Mouse (Mus musculus) adrenal gland, postnatal 10 days (tissue): Measurements from ENCODE around the gene Zfp324. TPM values are rescaled to one million over a fixed set of nuclear protein-coding genes. Genes with fewer than 3 reads are reported as not detected.

Experiments
- DNase-seq: peaks from one replicate; pipeline ENCODE4 v3.0.0; 2021; ENCODE audit warnings: mixed read lengths
- total RNA-seq, 2 experiments: library from RNA; stranded (reverse); gene quantifications; 2 replicates each; pipeline ENCODE4 v1.2.3; 2021

Zfp324 gene
- total RNA-seq, 2 experiments from 2014 or later: 7.3 to 10.6 TPM

DNA sequence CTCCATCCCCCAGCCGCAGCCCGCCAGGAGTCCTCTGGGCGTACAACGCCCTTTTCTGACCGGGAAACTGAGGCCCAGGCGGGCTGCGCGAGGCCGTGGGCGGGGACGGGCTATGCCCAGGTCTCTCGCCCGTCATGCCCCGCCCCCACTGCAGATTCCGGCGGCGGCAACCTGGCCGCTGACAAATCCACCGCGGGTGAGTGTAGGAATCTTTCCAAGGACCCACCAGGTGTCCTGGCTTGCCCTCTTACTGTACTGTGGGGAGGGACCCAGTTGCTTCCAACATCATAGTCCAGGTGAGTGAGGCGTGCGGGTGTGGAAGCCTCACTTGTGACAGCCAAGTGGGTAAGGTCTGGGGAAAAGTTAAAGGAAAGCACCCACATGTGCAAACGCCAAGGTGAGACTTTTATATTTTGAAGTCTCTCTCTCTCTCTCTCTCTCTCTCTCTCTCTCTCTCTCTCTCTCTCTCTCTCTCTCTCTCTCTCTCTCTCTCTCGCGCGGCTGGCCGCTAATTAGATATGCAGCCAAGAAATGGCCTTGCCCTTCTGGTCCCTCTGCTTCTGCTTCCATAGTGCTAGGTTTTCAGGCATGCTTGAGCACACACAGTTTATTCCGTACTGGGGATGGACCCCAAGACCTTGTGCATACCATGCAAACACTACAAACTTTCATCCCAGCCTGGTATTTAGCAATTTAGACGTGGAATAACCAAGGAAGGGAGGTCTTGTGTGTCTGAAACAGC, 637 bp downstream of the Zfp324 start:
- DNase-seq: peak; percentile 79

GRCm38 (mm10) chr7:12970906-12971305, 5.3 kb downstream of the Zfp324 start:
- no peak for DNase-seq

DNA sequence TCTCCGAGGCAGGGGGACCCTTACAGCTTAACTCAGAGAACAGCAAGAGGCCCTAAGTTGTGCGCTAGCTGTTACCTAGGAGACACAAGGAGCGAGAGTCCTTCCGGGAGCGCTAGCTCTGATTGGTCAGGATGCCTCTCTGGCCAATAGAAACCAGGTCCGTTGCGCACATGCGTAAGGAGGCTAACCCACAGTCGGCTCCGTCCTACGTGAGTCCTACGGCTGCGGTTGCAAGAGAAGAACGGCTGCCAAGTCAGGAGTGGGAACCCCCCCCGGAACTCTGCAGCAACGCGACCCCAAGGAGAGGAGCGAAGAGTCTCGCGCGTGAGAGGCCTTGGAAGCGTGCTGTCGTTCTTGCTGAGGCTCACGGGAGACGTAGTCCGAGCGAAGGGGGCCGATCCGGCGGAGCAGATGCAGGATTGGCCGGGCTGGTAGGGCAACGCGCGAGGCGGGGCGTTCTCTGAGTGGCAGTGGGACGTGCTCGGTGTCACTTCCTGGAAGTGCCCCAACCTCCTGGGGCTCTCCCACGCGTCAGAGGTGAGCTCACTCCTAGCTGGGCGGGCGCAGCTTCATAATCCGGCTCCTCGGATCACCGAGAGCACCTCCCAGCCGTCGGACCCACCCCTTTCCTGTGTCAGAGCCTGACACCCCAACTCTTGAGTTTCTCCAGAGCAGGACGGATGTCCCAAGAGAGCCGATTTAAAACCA, 12.2 kb downstream of the Zfp324 start, which contains the start of gene Zfp446:
Gene Zfp446 (plus strand): TSS at position 167 of the 708 bp plus-strand sequence.
- DNase-seq: peak; percentile 98

- no peak for DNase-seq
These were observed 13.5 kb downstream of the Zfp324 start for GRCm38 (mm10) chr7:12978931-12979722.

DNA sequence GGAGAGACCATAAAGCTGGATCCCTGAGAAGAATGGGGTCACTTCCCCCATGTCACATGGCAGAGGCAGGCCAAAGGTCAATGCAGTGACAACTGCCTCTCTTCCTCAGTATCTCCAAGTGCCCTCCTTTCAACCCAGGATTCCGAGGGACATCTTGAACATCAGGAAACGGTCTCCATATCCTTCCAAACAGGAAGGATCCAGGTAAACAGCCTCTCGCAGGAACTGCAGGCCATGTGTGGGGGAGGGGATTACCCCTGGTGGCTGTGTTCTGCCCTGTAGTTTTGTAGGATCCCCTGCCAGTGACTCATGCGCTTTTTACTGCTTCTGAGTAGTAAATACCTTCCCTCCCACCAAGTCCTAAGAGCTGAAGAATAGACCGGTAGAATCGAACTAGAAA, 14.1 kb downstream of the Zfp324 start:
- DNase-seq: no peak

DNA sequence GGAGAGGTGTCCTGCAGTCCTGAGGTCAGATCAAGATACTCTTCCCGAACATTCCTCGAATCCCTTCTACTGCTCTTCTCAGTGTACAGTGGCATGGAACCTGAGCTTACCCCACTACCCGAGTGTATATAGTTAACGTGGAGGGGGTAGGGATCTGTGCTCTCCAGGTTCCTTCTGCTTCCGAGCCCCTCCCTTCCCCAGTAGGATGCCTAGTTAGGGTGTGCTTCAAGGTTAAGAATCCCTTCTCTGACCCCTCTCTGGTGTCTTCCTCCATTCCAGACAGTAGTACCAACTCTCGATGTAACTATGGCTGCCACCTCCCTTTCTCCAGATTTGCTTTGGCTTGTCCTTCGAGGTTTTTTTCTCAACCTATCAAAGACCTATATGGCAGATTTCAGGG, 14.7 kb downstream of the Zfp324 start:
- DNase-seq: no peak

GRCm38 (mm10) chr7:12985724-12986123, 20.1 kb downstream of the Zfp324 start:
- DNase-seq: no peak

- DNase-seq: no peak
These were observed 21.3 kb downstream of the Zfp324 start for GRCm38 (mm10) chr7:12986906-12987305.

- DNase-seq: no peak
These were observed 22.0 kb downstream of the Zfp324 start for GRCm38 (mm10) chr7:12987409-12988189.

DNA sequence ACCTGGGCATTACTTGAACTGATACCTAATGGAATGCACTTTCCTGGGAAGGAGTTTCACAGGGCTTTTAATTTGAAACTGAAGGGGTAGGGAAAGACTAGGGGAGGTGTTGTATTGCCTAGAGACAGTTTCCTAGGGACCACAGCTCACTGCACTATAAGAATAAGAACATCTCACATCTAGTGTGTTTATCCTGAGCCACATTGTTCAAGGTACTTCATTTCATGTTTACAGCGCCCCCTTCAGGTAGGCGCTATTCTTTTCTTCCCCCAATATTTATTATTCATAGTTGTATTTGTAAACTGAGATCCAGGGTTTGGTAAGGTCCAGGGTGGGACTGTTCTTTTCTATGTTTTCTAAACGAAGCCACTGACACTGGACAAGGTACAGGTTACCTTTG, 26.6 kb downstream of the Zfp324 start:
- peak; percentile 58 for DNase-seq

DNA sequence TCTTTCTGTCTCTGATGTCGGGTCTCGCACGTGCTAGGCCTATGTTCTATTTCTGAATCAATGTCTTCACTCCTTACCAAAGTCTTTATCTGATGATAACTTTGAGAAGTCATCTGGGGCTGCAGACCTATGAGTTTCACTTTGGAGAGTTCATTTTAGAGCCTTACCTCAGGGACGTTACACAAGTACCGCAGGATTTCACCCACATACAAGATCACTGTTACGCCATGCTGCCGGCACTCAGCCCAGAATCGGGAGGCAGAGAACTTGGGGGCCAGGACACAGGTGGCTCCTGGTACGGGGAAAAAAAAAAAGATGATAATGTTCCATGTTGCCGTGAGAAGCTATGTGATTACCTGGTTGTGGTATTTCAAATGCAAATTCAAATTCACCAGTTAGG, 27.5 kb downstream of the Zfp324 start:
- DNase-seq: no peak

DNA sequence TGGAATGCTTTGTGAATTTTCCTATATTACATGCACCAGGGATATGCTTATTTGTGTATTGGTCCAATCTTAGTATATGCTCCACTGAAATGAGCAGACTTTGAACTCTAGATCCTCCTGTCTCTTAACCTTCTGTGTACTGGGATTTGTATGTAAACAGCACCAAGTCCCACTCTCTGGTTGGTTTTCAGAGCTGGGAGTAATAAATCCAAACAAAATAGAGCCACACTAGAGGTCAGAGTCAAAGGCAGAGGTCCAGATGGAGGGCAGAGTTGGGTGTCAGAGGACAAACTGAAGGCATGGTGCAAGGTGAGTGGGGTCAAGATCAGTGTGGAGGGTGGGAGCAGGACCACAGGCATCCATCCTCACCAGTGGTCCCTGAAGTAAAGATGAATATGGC, 30.2 kb downstream of the Zfp324 start:
- DNase-seq: no peak

DNA sequence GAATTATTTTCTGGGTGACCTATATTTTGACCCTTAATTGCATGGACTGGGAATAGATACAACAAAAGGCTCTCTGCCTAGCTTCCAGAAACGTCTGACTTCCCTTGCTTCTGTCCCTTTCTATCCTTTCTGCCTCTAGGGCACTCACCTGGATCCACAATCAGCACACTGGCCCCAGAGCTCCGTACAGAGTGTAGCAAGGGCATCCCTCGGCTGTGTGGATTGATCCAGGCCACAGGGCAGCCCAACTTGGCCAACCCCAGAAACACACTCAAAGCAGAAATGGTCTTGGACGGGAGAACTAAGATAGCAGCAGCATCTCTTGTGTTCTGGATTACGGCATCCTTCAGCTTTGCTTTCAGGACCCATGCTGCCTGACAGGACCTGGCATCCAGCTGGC, 31.6 kb downstream of the Zfp324 start:
- DNase-seq: no peak

DNA sequence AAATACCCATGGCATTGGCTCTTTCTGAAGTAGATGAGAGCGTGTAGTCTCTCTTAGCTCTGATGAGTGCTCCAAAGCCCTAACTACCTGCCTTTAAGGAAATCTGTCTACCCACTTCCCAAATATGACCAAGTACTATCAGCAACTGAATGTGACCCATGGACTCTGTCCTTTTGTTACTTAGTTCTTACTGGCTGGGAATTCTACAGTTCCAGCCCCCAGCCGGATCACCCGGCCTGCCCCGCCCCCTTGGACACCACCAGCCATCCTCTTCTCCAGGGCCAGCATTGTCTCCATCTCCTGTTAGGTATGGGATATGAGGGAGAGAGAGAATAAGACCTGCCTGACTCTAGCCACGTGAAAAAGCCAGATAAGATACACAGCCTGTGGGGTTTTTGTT, 32.4 kb downstream of the Zfp324 start, which contains the start of gene Slc27a5:
Gene Slc27a5 (minus strand): TSS at position 140 of the 400 bp plus-strand sequence.
- DNase-seq: no peak

DNA sequence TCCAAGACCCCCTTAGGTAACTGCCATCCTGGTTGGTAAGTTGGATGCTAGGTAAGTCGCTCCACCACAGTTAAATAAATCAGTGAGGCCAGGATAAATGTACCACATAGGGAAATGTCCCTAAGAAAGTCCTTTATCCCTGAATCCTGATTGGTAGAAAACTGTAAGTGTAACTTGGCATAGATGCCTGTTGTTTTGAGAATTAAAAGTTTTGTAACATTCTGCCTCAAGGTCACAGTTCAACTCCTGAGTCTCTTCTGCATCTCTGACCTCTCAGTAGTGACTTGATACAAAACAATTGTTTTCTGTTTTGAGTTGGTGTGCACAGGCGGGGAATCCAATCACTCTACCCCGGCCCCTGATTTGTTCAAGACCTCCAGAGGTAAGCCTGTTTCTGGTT, 33.2 kb downstream of the Zfp324 start, which contains the start of gene Trim28:
Gene Trim28 (plus strand): TSS at position 264 of the 400 bp plus-strand sequence.
- no peak for DNase-seq

DNA sequence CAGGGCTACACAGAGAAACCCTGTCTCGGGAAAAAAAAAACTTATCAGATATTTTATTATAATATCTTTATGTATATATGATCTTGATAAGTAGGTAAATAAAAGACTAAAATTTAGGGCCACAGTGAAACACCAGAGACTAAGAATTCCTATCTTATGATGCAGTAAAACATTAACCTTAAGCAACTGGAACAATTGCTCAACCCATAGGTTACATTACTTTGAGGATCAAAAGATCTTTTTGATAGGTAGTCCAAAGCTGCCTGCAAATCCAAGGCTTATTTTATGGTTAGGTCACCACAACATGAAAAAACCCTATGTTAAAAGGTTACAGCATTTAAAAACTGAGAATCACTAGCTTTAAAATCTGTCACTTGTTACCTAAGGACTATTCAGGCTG, 35.9 kb downstream of the Zfp324 start:
- no peak for DNase-seq

DNA sequence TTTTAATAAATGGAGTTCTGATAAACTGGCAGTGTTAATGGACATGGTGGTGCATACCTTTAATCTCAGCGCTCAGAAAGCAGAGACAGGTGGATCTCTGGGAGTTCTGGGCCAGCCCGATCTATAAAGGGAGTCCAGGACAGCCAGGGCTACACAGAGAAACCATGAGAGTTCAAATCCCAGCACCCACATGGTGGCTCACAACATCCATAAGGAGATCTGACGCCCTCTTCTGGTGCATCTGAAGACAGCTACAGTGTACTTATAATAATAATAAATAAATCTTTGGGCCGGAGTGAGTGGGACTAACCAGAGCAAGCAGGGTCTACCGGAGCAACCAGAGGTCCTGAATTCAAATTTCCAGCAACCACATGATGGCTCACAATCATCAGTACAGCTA, 37.7 kb downstream of the Zfp324 start:
- no peak for DNase-seq

DNA sequence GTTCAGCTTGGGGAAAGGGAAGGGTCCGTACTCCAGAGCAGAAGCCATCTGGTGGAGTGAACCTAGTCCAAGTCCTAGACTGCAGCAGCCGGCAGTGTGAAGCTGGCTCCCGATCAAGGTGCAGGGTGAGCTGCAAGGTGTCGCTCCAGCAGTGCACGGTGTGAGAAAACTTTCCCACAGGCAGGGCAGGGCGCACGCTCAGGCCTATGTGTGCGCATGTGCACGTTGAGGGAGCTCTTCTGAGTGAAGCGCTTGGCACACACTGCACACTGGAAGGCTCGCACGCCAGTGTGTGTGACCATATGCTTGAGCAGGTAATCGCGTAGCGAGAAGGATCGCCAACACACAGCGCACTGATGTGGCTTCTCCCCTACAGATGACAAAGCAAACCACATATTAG, 40.4 kb downstream of the Zfp324 start:
- no peak for DNase-seq

DNA sequence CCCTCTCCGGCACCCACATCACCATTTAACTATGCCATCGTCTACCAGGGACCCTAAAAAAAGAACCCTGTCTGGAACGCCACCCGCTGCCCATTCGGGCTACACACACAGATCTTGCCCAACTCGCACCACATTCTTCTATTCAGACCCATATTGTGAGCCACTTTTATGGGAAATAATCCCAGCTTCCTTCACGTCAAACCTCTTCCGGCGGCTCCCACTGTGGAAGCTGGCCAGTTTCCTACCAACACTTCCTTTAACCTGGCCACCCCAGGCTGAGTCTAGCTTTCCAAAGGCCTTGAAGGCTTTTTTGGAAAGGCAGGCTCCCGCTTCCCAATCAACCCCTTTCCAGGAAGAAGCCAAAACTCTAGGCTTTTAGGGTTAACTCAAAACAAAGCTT, 40.9 kb downstream of the Zfp324 start:
- no peak for DNase-seq

DNA sequence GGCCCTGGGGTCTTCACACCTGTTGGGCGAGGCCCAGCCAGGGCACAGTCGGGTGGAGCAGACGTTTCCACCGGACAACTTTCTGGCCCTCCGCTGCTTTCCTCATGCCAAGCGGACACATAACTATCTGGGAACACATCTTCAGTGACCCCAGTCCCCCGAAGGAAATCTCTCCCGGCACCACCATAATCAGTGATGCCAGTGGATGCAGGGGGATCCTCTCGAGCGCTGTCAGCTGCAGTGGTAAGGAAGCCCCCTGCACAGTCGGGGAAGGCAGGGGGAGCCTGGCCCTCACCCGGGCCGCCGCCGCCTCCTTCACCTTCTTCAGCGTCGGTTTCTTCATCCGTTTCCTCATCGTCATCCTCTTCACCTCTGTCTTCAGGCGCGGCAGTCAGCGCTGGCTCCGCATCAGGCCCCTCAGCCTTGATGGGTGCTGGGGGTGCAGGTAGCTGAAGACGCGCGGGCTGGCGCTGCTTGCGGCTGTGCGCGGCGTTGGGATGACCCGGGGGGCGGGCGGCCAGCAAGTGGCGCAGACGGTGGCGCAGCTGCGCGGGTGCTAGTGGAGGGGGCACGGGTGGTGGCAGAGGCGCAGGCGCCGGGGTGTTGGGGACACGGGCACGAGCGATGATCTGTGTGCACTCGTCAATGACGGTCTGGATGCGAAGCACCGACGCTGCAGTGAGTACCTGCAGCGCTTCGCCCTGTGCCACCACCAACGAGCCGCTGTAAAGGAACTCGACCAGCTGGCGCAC, 41.9 kb downstream of the Zfp324 start:
- DNase-seq: no peak
